Mouse (Mus musculus): ENCODE data around the gene Acer1.

GRCm38 (mm10) chr17:56988921-56989430, 7.0 kb upstream of the Acer1 start:
- no peak for TF ChIP-seq GATA1 (IDR thresholded peaks at IDR 0.05; ENCODE audit: borderline replicate concordance, low read length)
- no peak for TF ChIP-seq FLI1 (IDR thresholded peaks at IDR 0.05; ENCODE audit: low read length)

Measured in megakaryocyte, embryonic 14.5 days (primary cell).